22 mouse cellular contexts compared by ENCODE assay signal in the genomic region with DNA sequence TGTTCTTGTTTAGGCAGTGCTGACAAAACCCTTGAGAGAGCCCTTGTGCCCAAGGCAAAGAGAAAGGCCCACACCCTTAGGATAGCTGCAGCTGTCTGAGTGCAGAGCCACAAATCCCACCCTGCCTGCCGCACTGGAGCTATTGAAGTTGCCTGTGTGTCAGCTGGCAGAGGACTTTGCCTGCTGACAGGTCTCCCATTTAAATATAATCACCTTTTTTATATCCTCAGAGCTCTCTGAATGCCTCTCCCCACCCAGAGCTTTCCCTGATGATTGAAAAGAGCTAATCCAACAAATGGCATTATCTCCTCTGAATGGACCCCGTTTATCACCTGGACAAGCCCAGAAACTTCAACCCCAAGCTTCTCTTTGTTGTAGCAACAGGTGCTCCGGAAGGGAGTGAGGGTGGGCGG. TPM values are rescaled to one million over a fixed set of nuclear protein-coding genes. Genes with fewer than 3 reads are reported as not detected.
DNase-seq lines count a peak whose midpoint lies in the region; ATAC-seq and TF ChIP-seq lines count a peak whose summit lies in the region.
"Had no signal": no experiment of that assay in that cellular context is flagged by ENCODE, and none has a peak within 500 bp of the region (broad histone marks: within the 10 kb centered on the region; RNA-seq: fewer than 3 reads in every experiment).

No protein-coding gene starts in this region.

- H3K27me3 ChIP-seq in heart, embryonic 14.5 days (ENCODE audit: control insufficient read depth, insufficient read depth, low read length), result no peaks in the 10 kb centered on the region
- no peaks in the 10 kb centered on the region for H3K27me3 ChIP-seq in embryonic facial prominence, embryonic 14.5 days (replicated peaks; ENCODE audit: control insufficient read depth, insufficient read depth, low read length)
- no peaks in the 10 kb centered on the region for H3K27me3 ChIP-seq in midbrain, postnatal 0 days (ENCODE audit: insufficient read depth, low read length)
- H3K27me3 ChIP-seq: liver, embryonic 15.5 days; midbrain, embryonic 12.5 days had no signal

- no peaks in the 10 kb centered on the region for H3K36me3 ChIP-seq in heart, embryonic 14.5 days (ENCODE audit: control insufficient read depth, insufficient read depth, low read length)
- no peaks in the 10 kb centered on the region for H3K36me3 ChIP-seq in embryonic facial prominence, embryonic 14.5 days (ENCODE audit: control insufficient read depth, insufficient read depth, low read length)
- H3K36me3 ChIP-seq in midbrain, postnatal 0 days (ENCODE audit: insufficient read depth, low read length), result no peaks in the 10 kb centered on the region
- H3K36me3 ChIP-seq: liver, embryonic 15.5 days; midbrain, embryonic 12.5 days had no signal

- no peak overlapping the region for H3K4me2 ChIP-seq in heart, embryonic 14.5 days (ENCODE audit: low read length)
- H3K4me2 ChIP-seq in embryonic facial prominence, embryonic 14.5 days (ENCODE audit: low read depth, low read length), result no peak overlapping the region
- no peak overlapping the region for H3K4me2 ChIP-seq in midbrain, postnatal 0 days (ENCODE audit: low read depth, low read length, poor library complexity, severe bottlenecking)
- H3K4me2 ChIP-seq: liver, embryonic 15.5 days; midbrain, embryonic 12.5 days had no signal

- 4% methylated on average over 4 of the region's 4 CpGs for WGBS in heart, embryonic 14.5 days
- 22% methylated on average over 4 of the region's 4 CpGs for WGBS in embryonic facial prominence, embryonic 14.5 days
- WGBS in midbrain, postnatal 0 days, result 7% methylated on average over 4 of the region's 4 CpGs

- 0 out of 2 replicates have a peak, but pooled peaks have one; percentile 38 for ATAC-seq in heart, embryonic 14.5 days (ENCODE audit: insufficient number of reproducible peaks, insufficient read depth, low FRiP score, low read depth)
- peak; percentile 70 for ATAC-seq in embryonic facial prominence, embryonic 14.5 days (ENCODE audit: low read depth)
- no peak for ATAC-seq in midbrain, postnatal 0 days (ENCODE audit: low FRiP score)
- no peak for ATAC-seq in megakaryocyte progenitor cell, adult 5-6 weeks (replicated peaks; ENCODE audit: poor library complexity)
- ATAC-seq: hindbrain, postnatal 0 days had no signal

- no peak for TF ChIP-seq CTCF in midbrain, postnatal 0 days (IDR thresholded peaks at IDR 0.05)

- no peak overlapping the region for H3K4me3 ChIP-seq in heart, embryonic 14.5 days (ENCODE audit: control insufficient read depth in 1 of 2, insufficient read depth in 1 of 2, low read depth in 1 of 2, low read length in 2 of 2)
- no peak overlapping the region for H3K4me3 ChIP-seq in embryonic facial prominence, embryonic 14.5 days (ENCODE audit: low read depth, low read length)
- no peak overlapping the region for H3K4me3 ChIP-seq in midbrain, postnatal 0 days (ENCODE audit: low read depth, low read length)
- H3K4me3 ChIP-seq: liver, embryonic 15.5 days; midbrain, embryonic 12.5 days had no signal

- no peak overlapping the region for H3K9ac ChIP-seq in heart, embryonic 14.5 days (ENCODE audit: low read length)
- no peak overlapping the region for H3K9ac ChIP-seq in embryonic facial prominence, embryonic 14.5 days (ENCODE audit: low read depth, low read length)
- no peak overlapping the region for H3K9ac ChIP-seq in midbrain, postnatal 0 days (replicated peaks; ENCODE audit: low read length, poor library complexity, severe bottlenecking)
- H3K9ac ChIP-seq: liver, embryonic 15.5 days; midbrain, embryonic 12.5 days had no signal

- no peaks in the 10 kb centered on the region for H3K9me3 ChIP-seq in heart, embryonic 14.5 days (ENCODE audit: control insufficient read depth, low read length)
- H3K9me3 ChIP-seq in embryonic facial prominence, embryonic 14.5 days (ENCODE audit: control insufficient read depth, low read length), result no peaks in the 10 kb centered on the region
- H3K9me3 ChIP-seq in midbrain, postnatal 0 days (ENCODE audit: low read length), result no peaks in the 10 kb centered on the region
- H3K9me3 ChIP-seq: liver, embryonic 15.5 days; midbrain, embryonic 12.5 days had no signal

- peaks cover 15 to 25% of the 10 kb centered on the region in 2 experiments for H3K4me1 ChIP-seq in heart, embryonic 14.5 days (ENCODE audit: control insufficient read depth in 2 of 2, insufficient read depth in 2 of 2, low read length in 2 of 2)
- H3K4me1 ChIP-seq in embryonic facial prominence, embryonic 14.5 days (ENCODE audit: control insufficient read depth, insufficient read depth, low read length), result peaks cover 17% of the 10 kb centered on the region
- no peaks in the 10 kb centered on the region for H3K4me1 ChIP-seq in midbrain, postnatal 0 days (ENCODE audit: insufficient read depth, low read length)
- H3K4me1 ChIP-seq: liver, embryonic 15.5 days had no signal

- intact Hi-C loops in heart, postnatal 36 days (cut with DNase I), result no loop called here

- peak; percentile 15 for DNase-seq in embryo, embryonic 10 days (ENCODE audit: low spot score)
- DNase-seq in embryo, embryonic 9.5 days (ENCODE audit: extremely low spot score), result no peak
- DNase-seq in heart, postnatal 36 days, result no peak
- peak; percentile 88 for DNase-seq in ES-CJ7 (ENCODE audit: low read depth, low spot score)
- DNase-seq in embryonic facial prominence, embryonic 14.5 days (ENCODE audit: low spot score), result peak; percentile 83
- no peak for DNase-seq in midbrain, postnatal 0 days (ENCODE audit: low spot score)
- DNase-seq: adrenal gland, postnatal 36 days; cerebellum, adult 8-10 months had no signal

- peak overlapping the region in 1 of 2 experiments; percentile 19; a peak in 2 of 4 replicates for H3K27ac ChIP-seq in heart, embryonic 14.5 days (replicated peaks in 1 of 2; ENCODE audit: control insufficient read depth in 1 of 2, insufficient read depth in 1 of 2, low read depth in 2 of 2, low read length in 2 of 2)
- peak overlapping the region; percentile 33; the same call in 1 of the 2 replicates for H3K27ac ChIP-seq in embryonic facial prominence, embryonic 14.5 days (replicated peaks; ENCODE audit: low read depth, low read length)
- no peak overlapping the region for H3K27ac ChIP-seq in midbrain, postnatal 0 days (ENCODE audit: low read depth, low read length)
- H3K27ac ChIP-seq: hindbrain, postnatal 0 days; liver, embryonic 15.5 days; macrophage; midbrain, embryonic 12.5 days had no signal

RNA-seq across cellular contexts. Expression of gene Tnp1, which starts 55.5 kb away (rescaled TPM):
- not detected in 2 replicates for polyA plus RNA-seq in heart, embryonic 14.5 days (2014; fragmentation: Nextera tagmentation; extraction: Ambion mirVana)
- not detected for total RNA-seq in heart, postnatal 36 days (2021)
- polyA plus RNA-seq in embryonic facial prominence, embryonic 14.5 days (2014; fragmentation: Nextera tagmentation; extraction: Ambion mirVana), result not detected in 2 replicates
- not detected in 2 replicates for total RNA-seq in midbrain, postnatal 0 days (2014; rRNA removed)
- polyA plus RNA-seq in midbrain, postnatal 0 days (2015; fragmentation: Nextera tagmentation; extraction: Ambion mirVana), result not detected in 2 replicates
- not detected in 2 replicates for total RNA-seq in megakaryocyte progenitor cell, adult 5-6 weeks (2015)
- total RNA-seq in megakaryocyte progenitor cell, adult 5-6 weeks (2017), result not detected in 2 replicates
- total RNA-seq: adrenal gland, postnatal 36 days; gastrocnemius, adult 8-10 months; hindbrain, postnatal 0 days; layer of hippocampus, postnatal 14 days; left cerebral cortex, postnatal 14 days had no signal
- polyA plus RNA-seq: heart, postnatal 0 days; hindbrain, postnatal 0 days; kidney, embryonic 14.5 days; large intestine, adult 2 months; limb, embryonic 14.5 days; liver, embryonic 15.5 days; macrophage; midbrain, embryonic 12.5 days; urinary bladder, adult 2 months had no signal

Comparison
In these comparisons a context has a peak if more than half of its experiments do, and no peak if none do; other contexts are left out.
1. DNase-seq: peak in embryo, embryonic 10 days (single experiment), ES-CJ7 (single experiment) and embryonic facial prominence, embryonic 14.5 days (single experiment); none in embryo, embryonic 9.5 days (single experiment), heart, postnatal 36 days (0 of 2) and midbrain, postnatal 0 days (single experiment).
2. ATAC-seq: peak in heart, embryonic 14.5 days (single experiment) and embryonic facial prominence, embryonic 14.5 days (single experiment); none in midbrain, postnatal 0 days (single experiment) and megakaryocyte progenitor cell, adult 5-6 weeks (single experiment).